Mouse (Mus musculus): Measurements from ENCODE around the gene Hbb-y.
A peak's percentile ranks its signal among the peaks of the same experiment; 100 is the strongest.
"Not testable (repeated sequence)": the region's sequence is repeated elsewhere in the genome, so short reads cannot be mapped to it uniquely, and the experiment has no call there.

The Hbb-y gene

DNA sequence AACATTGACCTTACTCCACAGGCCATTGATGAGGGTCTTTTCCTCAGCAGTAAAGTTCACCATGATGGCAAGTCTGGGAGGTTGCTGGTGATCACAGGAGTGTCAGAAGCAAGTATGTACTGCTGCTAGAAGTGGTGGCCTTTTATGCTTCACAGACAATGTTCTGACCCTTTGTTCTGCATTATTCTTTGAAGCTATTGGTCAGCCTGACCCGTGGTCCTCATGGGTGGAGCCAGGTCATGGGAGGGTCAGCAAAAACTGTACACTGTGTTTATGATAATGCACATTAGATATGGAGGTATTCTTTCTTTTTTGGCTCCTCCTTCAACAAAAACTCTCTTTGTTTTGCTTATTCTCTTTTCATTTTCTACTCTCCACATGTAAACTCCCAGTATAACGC, at the start of gene Hbb-y:
Gene Hbb-y, minus strand, starts transcription at position 127 of the 400 bp plus-strand sequence.
- no peak for DNase-seq (ENCODE audit: low spot score in 2 of 2)

- DNase-seq (ENCODE audit: low spot score in 2 of 2), result no peak
These were observed 41.4 kb upstream of the Hbb-y start, which contains the start of gene Olfr64 for GRCm38 (mm10) chr7:103894385-103894784. Gene Olfr64 (minus strand): TSS chr7:103894485.

GRCm38 (mm10) chr7:103886152-103886551, 33.1 kb upstream of the Hbb-y start, which contains the start of gene Olfr66:
Gene Olfr66 (minus strand): TSS chr7:103886252.
- DNase-seq (ENCODE audit: low spot score in 2 of 2), result no peak

- DNase-seq (ENCODE audit: low spot score in 2 of 2), result no peak
These were observed 24.1 kb upstream of the Hbb-y start for GRCm38 (mm10) chr7:103877093-103877492.

DNA sequence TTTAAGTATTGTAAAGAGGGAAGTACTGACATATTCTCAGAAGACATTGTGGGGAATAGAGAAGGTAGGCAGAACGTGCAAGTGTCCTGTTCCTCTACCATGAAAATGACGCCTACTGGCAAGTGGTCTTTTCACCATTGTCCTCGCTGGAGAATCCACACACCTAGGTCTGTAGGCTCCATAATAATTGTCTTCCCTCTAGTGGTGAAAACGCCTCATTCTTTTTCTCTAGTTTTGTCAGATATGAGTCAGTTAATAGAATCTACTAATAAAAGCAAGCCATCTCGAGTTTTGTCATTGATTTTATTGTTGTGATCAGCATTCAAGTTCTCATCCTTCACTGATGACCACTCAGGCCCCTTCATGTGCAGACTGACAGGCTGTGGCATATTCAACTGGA, 21.4 kb upstream of the Hbb-y start:
- no peak for DNase-seq (ENCODE audit: low spot score in 2 of 2)

- peak; percentile 1 to 7 for DNase-seq (ENCODE audit: low spot score in 2 of 2)
These were observed 20.0 kb upstream of the Hbb-y start for GRCm38 (mm10) chr7:103873064-103873463.

GRCm38 (mm10) chr7:103870667-103871066, 17.7 kb upstream of the Hbb-y start:
- DNase-seq (ENCODE audit: low spot score in 2 of 2), result no peak

DNA sequence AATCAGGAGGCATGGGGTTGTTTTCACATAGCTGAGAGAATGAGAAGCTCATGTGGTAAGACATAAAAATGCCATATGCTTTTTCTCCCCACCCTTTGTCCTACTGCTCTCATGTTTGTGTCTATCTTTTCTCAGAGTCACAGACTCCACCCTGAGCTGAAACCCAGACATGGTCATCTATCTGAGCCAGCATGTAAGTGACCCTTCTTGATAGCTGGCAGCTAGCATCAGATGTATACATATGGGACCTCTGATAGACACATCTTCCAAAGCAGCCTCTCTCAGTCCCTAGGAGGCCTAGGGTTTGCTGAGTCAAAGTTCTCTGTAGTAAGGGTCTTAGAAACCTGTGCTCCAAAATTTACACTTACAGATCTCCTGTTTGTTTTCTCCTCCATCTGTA, 12.7 kb upstream of the Hbb-y start:
- no peak for DNase-seq (ENCODE audit: low spot score in 2 of 2)

DNA sequence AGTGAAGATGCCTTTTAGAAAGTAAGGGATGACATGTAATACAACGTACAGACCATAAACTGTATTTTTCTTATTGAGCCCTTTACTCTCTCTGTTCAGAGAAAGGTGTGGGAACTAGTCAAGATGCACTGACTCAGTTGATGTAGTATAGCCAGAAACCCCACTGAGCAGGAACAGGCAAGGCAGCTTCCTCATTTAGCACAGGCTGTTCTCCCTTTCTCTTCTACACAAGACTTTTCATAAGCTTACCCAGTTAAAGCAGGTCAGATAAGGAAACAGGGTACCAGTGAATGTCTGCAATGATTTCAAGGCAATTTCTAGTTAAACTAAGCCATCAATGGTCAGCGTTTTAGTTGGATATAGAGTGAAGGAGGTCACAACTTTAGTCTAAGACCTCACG, 8.5 kb upstream of the Hbb-y start:
- DNase-seq (ENCODE audit: low spot score in 2 of 2), result no peak

DNA sequence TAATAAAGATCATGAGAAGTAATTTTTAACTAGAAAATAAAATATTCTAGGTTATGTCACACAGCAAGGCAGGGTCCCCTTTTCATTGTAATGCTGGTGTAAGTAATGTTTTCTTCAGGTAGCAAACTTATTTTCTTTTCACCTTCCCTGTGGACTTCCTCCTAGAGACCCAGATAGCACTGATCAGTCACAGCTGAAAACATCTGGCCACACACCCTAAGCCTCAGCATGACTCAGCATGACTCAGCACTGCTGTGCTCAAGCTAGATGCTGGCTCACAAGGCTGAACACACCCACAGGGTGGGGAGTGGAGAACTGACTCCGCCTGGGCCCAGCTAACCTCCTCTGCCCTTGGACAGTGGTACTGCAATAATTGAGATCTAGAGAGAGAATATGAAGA, 7.8 kb upstream of the Hbb-y start:
- peak in 1 of 2 experiments; percentile 3 for DNase-seq (ENCODE audit: low spot score in 2 of 2)

DNA sequence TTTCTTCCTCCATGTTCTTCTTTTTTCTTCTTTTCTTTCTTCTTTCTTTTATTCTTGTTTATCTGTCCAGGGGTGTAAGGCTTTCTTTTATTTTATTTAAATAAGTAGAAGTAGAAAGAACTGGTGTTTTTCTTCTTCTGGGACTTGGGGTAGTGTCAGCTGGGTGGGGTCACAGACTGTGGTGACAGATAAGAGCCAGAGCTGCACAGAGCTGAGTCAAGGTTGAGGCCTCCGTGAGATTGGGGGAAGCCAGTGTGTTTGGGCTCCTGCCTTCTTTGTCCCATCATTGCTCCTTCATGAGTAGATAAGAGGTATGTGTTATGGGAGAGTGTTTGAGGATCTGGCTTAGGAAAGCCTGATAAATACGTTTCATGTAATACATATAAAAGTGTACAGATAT, 6.1 kb upstream of the Hbb-y start:
- no peak for DNase-seq (ENCODE audit: low spot score in 2 of 2)

GRCm38 (mm10) chr7:103854669-103855068, 1.7 kb upstream of the Hbb-y start:
- DNase-seq (ENCODE audit: low spot score in 2 of 2), result no peak

GRCm38 (mm10) chr7:103844525-103845325, 8.3 kb downstream of the Hbb-y start:
- DNase-seq (ENCODE audit: low spot score in 2 of 2), result no peak

- no peak for DNase-seq (ENCODE audit: low spot score in 2 of 2)
These were observed 10.0 kb downstream of the Hbb-y start, which contains the start of gene Hbb-bh1 for GRCm38 (mm10) chr7:103843034-103843433. Gene Hbb-bh1 (minus strand): TSS chr7:103843164.

DNA sequence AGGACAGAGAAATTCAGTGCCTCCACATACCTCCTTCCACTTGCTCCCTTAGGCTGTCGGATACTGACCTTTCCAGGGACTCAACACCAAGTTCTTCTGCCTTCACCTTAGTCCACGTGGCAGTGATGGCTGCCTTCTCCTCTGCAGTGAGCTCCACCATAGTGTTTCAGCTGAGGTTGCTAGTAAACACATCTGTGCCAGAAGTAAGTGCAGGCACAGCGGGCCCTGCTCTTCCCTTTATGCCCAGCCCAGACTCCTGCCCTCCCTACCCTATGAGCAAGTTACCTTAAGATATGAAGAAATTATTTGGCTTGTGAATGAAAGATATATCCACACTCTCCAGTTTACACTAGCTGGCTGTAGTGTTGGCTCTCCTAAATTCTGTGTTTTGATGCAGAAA, 12.7 kb downstream of the Hbb-y start, which contains the start of gene Hbb-bh2:
Gene Hbb-bh2, minus strand, starts transcription at position 253 of the 400 bp plus-strand sequence.
- no peak for DNase-seq (ENCODE audit: low spot score in 2 of 2)

GRCm38 (mm10) chr7:103827808-103828207, 25.2 kb downstream of the Hbb-y start, which contains the start of gene Hbb-bs:
Gene Hbb-bs (minus strand): TSS chr7:103828096.
- no peak for DNase-seq (ENCODE audit: low spot score in 2 of 2)

DNA sequence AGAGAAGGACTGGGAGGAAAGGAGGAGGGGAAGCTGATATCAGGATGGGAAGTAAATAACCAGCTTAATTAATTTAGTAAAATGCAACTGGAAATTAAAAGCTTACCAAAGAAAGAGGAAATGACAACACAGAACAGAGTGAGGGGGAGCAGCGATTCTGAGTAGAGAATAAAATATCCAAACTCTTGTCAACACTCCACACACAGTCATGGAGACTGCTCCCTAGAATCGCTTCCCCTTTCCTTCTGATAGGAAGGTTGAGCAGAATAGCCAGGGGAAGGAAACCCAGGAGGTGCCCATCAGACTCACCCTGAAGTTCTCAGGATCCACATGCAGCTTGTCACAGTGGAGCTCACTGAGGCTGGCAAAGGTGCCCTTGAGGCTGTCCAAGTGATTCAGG, 25.9 kb downstream of the Hbb-y start:
- not testable (repeated sequence) for DNase-seq (ENCODE audit: low spot score in 2 of 2)

DNA sequence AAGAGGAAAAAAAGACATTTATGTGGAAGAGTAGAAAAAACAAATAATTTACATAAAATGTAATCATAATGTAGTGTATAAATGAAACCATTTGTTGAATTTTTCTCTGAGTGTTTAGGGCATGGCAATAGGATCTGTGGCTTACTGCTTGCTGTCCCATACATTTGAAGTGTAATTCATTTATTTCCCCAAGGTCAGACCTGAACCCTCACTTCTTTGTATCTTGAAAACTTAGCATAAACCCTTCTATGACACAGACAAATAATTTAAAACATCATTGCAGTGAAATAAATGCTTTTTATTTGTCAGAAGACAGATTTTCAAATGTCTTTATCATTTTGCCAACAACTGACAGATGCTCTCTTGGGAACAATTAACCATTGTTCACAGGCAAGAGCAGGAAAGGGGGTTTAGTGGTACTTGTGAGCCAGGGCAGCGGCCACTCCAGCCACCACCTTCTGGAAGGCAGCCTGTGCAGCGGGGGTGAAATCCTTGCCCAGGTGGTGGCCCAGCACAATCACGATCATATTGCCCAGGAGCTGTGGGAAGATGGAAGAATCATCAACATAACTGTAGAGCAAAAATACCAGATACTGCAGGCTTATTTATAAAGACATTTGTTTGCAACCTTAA, 26.6 kb downstream of the Hbb-y start:
- no peak for DNase-seq (ENCODE audit: low spot score in 2 of 2)

DNA sequence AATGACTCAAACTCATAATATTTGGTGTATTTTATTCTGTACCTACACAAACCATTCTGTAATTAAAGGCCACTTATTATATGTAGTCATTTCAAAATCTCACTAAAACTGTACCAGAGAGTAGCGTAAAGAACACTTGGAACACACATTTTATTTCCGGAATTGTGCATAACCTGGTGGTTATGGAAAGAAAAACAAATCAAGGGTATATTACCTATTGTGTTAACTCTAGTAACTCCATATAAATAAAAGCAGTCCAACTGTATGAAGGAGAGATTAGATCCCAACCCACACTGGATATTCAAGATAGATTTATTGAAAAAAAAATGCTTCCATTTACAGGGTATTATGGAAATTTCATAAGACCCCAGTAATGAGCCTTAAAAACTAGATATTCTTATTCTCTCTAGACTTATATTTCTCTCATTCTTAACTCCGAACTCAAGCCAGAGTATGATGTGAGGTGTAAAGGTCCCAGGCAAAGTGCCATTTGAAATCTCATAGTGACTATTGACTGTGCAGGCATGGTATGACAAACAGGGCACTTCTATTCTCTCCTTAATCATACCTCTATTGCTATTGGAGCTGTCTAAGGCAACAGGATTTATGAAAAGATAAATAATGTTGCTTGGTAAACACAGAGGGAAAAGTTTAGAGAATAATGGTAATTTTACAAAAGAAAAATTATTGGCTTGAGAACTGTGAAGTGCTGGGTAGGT, 27.3 kb downstream of the Hbb-y start:
- no peak for DNase-seq (ENCODE audit: low spot score in 2 of 2)

- no peak for DNase-seq (ENCODE audit: low spot score in 2 of 2)
These were observed 28.4 kb downstream of the Hbb-y start for GRCm38 (mm10) chr7:103824597-103824996.

DNA sequence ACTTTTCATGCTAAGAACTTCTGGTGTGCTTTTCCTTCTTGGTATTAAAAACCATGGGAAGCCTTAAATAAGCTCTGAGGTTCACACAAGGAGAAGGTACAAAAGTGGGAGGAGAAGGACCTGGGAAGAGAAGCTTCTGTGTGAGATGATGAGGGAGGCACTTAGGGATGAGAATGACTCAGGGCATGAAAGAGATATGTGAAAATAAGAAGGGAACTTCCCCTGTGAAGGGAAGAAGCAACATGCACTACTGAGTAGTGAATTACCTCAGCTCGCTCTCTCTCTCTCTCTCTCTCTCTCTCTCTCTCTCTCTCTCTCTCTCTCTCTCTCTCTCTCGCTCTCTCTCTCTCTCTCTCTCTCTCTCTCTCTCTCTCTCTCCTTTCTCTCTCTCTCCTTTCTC, 37.9 kb downstream of the Hbb-y start:
- DNase-seq (ENCODE audit: low spot score in 2 of 2), result not testable (repeated sequence)

DNA sequence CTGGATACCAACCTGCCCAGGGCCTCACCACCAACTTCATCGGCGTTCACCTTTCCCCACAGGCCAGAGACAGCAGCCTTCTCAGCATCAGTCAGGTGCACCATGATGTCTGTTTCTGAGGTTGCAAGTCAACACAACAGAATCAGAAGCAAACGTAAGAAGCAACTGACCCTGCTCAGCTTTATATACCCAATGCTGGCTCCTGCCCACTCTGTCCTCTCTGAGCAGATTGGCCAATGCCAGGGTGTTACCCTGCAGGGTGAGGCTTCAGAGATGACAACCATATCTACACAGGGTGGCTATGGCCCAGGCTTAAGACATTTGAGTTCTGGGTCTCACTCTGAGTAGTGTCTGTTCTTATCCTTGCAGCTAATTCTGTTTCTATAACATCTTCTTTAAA, 39.2 kb downstream of the Hbb-y start, which contains the start of gene Hbb-bt:
Gene Hbb-bt, minus strand, starts transcription at position 231 of the 400 bp plus-strand sequence.
- no peak for DNase-seq (ENCODE audit: low spot score in 2 of 2)

Measured in right cerebral cortex, adult 2 months (tissue).